Mouse (Mus musculus): ENCODE data around the gene Ssmem1.

DNA sequence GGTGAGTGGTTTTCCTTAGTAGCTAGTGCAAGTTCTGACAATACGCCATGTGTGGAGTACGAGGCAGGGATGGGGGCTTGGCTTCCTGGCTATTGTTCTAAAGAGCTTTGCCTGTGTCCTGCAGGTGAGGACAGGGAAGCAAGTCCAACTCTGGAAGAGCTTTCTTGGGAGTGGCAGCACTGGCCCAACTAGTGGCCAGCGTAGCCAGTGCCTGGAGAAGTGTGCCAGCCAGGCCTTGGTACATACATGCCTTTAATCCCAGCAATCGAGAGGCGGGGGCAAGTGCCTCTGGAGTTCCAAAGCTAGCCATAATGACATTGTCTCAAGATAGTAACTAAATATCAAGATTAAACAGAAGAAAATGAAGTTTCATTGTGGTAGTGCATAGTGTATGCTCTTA is 642 bp downstream of the Ssmem1 start:
- no peak for TF ChIP-seq EP300 (IDR thresholded peaks at IDR 0.05; ENCODE audit: insufficient read depth, low read depth, low read length)
- TF ChIP-seq POLR2A (IDR thresholded peaks at IDR 0.05; ENCODE audit: insufficient read depth, low read depth, low read length), result no peak
